Mouse (Mus musculus): Measurements from ENCODE around the gene Itpk1. TPM values are rescaled to one million over a fixed set of nuclear protein-coding genes. Genes with fewer than 3 reads are reported as not detected.

Itpk1 gene
- total RNA-seq, 1 experiment from 2014 or later: 20.7 TPM

DNA sequence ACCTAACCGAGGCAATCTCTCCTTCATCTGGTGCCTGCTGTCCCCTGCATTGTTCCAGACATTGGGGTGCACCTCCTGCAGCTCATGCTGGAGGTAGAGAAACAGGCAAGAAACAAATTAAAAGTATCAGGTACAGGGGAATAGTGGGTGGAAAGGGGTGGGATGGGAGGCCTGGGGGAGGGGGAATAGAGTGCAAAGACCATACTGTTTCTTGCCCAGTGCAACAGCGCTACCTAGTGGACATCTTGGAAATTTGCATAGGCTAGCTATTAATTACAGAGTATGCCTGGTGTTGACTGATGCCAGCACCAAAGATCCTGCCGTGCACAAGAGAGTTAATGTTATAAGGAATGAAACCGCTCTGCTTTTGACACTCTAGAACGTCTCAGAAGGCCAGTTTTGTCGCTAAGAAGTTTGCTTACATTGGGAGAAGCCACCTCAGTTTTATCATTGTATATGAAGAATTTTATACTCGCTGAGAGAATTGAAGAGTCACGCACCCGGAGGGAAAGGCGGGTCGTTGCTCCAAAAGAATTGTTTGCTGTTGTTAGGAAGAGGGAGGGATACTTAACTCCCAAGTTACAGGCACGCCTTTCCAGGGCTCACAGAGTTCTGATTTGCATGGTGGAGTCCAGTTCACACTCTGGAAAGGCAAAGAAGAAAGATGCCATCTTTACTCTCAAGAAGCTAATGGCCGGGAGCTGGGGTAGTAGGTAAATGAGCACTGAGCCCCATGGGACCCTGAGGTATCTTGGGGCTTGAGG is 15.0 kb upstream of the Itpk1 start:
- ATAC-seq (replicated peaks in 1 of 2; ENCODE audit: insufficient read depth in 1 of 2, low FRiP score in 2 of 2, low TSS enrichment in 1 of 2, low read depth in 1 of 2, poor library complexity in 2 of 2, severe bottlenecking in 2 of 2): peak; percentile 72 to 73

DNA sequence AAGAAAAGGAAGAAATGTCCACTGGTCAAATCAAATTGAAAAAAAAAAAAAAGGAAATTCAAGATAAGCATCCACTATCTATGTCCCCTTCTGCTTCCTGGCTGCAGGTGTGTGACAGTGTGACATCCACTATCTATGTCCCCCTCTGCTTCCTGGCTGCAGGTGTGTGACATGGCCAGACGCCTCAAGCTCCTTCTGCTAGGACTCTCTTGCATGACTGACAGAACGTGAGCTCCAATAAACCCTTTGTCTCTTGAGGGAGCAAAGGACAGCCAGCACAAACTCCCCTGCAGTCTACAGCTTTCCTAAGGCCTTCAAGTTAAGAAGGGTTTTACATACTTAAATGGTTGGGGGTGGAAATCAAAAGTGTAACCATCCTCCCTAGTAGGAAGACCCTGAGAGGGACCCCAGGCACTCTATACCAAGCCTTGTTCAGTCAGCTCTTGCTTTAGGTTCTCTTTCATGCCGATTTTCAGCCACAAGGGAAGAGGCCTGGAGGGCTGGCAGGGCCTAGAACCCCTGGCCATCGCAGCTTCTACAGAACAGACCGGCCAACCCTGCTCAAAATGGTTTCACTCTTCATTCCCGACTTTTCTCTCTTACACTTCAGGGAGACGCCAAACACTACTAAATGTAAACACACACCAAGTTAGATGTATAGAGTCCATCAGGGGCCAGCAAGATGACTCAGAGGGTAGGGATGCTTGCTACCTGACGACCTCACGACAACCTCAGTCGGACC is 10.1 kb upstream of the Itpk1 start:
- no peak for ATAC-seq (replicated peaks in 1 of 2; ENCODE audit: insufficient read depth in 1 of 2, low FRiP score in 2 of 2, low TSS enrichment in 1 of 2, low read depth in 1 of 2, poor library complexity in 2 of 2, severe bottlenecking in 2 of 2)

DNA sequence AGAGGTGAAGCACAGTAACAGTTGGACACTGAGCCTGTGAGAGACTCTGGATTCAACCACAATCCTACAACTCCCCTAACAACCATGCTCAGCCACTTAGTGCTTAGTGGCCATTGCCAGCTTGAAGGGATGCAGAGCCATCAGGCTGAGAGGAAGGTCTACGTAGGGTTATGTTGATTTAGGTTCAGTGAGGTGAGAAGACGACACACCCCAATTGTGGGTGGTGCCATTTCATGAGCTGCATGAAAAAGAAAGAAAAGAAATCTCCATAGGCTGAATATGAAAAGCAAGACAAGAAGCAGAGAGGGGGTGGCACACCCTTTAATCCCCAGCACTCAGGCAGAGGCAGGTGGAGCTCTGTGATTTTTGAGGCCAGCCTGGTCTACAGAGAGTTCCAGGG is 9.4 kb upstream of the Itpk1 start:
- no peak for ATAC-seq (replicated peaks in 1 of 2; ENCODE audit: insufficient read depth in 1 of 2, low FRiP score in 2 of 2, low TSS enrichment in 1 of 2, low read depth in 1 of 2, poor library complexity in 2 of 2, severe bottlenecking in 2 of 2)

DNA sequence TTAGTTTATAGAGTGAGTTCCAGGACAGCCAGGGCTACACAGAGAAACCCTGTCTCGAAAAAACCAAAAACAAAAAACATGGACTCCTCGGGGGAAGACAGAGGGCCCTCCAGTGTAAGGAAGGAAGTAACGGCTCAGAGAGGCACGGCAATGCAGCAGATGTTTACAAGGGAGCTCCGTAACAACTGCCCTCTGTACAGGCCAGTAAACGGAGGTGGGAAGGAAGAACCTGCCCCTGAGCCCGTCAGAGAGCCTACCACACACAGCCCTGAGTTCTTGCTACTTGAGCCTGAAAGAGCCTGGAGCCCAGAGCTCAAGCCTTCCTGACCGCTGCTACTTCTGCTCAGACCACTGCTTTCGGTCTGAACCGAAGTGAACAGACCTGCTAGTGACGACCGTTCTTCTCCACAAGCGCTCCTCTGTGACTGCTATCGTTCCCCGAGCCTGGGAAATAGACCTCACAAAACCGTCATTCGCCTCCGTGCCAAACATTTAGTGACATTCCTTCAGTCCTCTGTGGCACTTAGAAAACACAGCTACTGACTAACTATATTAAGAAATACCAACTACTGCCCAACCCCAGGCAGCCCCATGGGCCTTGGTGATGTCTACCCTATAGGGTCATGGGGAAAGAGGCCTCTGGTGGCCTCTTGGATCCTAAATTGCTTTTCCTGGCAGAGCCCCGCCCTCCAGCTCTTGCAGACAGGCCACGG is 8.6 kb upstream of the Itpk1 start:
- peak in 1 of 2 experiments; percentile 53; a peak in 2 of 4 replicates for ATAC-seq (replicated peaks in 1 of 2; ENCODE audit: insufficient read depth in 1 of 2, low FRiP score in 2 of 2, low TSS enrichment in 1 of 2, low read depth in 1 of 2, poor library complexity in 2 of 2, severe bottlenecking in 2 of 2)

DNA sequence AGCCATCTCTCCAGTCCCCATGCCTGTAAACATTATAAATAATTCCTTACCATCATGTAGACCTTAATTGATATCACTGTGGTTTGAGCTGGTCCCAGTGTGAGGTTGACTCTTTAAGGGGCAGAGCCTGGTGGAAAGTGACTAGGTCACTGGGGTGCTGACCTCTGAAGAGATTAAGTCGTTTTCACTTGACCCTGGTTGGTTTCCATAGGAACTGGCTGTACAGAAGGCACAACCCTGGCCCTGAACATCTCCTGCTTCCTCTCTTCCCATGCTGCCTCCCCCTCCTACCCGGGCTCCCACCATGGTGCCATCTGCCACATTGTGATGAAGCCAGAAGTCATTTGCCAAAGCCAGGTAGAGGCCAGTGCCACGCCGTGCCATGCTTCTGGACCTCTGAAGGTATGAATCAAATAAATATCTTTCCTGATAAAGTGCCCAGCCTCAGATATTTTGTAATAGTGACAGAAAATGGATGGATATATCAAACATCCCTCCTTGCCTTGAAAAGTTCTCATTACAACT is 6.2 kb upstream of the Itpk1 start:
- ATAC-seq (replicated peaks in 1 of 2; ENCODE audit: insufficient read depth in 1 of 2, low FRiP score in 2 of 2, low TSS enrichment in 1 of 2, low read depth in 1 of 2, poor library complexity in 2 of 2, severe bottlenecking in 2 of 2): no peak

DNA sequence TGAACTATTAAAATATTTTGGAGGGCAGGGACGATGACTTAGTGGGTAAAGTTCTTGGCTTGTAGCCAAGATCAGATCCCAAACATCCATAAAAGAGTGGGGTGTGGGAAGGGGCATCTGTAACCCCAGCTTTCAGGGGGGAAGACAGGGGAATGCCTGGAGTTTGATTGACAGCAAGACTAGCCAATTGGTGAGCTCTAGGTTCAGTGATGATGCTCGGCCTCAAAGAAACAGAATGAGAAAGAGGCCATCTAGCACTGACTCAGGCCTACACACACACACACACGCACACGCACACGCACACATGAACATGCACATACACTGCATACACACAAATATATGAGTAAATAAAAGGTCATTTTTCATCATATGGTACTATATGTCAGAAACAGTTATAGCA is 5.2 kb upstream of the Itpk1 start:
- no peak for ATAC-seq (replicated peaks in 1 of 2; ENCODE audit: insufficient read depth in 1 of 2, low FRiP score in 2 of 2, low TSS enrichment in 1 of 2, low read depth in 1 of 2, poor library complexity in 2 of 2, severe bottlenecking in 2 of 2)

DNA sequence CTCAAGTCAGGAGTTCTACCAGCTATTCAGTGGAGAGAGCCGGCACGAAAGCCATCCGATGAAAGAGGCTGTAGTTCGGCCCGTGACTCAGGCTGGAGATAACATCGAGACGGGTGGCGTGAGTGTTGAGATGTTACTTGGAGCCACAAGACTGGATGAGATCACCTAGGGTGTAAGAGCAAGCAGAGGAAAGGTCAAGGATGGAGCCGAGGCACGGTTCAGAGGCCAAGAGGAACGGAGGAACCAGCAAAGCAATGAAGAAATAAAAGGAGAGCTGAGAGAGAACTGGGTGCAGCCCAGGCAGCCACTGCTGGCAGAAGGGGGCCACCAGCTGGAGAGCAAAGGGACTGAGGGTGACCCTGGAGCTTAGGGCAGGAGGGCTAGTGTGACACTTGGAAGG is 3.5 kb upstream of the Itpk1 start:
- ATAC-seq (replicated peaks in 1 of 2; ENCODE audit: insufficient read depth in 1 of 2, low FRiP score in 2 of 2, low TSS enrichment in 1 of 2, low read depth in 1 of 2, poor library complexity in 2 of 2, severe bottlenecking in 2 of 2): no peak

DNA sequence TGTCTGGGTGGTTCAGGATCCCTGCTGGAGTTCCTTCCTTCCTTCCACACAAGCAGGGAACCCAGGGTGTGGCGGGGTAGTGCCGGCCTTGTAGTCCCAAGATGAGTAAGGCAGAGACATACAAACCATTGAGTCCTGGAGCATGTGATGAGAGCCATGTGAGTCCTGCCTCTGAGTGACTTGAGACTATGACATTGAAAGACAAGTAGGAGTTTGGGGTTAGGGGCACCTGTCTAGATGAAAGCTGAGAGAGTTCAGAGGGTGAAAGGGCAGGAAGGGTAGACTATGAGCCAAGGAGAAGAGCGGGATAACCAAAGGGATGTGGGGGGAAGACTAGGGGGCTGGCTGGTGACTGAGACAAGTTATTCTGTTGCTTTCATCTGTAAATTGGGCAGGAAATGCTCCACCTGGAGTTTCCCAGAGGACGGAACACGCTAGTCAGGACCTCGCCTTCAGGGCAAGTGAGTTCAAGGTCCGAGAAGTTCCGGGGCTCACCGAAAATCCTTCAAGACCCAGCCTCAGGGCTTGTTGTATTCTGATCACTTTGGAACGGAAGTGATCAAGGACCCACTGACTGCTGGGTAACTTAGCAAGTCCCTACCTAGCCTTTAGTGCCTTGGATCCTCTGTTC is 2.2 kb upstream of the Itpk1 start:
- ATAC-seq (replicated peaks in 1 of 2; ENCODE audit: insufficient read depth in 1 of 2, low FRiP score in 2 of 2, low TSS enrichment in 1 of 2, low read depth in 1 of 2, poor library complexity in 2 of 2, severe bottlenecking in 2 of 2): no peak

DNA sequence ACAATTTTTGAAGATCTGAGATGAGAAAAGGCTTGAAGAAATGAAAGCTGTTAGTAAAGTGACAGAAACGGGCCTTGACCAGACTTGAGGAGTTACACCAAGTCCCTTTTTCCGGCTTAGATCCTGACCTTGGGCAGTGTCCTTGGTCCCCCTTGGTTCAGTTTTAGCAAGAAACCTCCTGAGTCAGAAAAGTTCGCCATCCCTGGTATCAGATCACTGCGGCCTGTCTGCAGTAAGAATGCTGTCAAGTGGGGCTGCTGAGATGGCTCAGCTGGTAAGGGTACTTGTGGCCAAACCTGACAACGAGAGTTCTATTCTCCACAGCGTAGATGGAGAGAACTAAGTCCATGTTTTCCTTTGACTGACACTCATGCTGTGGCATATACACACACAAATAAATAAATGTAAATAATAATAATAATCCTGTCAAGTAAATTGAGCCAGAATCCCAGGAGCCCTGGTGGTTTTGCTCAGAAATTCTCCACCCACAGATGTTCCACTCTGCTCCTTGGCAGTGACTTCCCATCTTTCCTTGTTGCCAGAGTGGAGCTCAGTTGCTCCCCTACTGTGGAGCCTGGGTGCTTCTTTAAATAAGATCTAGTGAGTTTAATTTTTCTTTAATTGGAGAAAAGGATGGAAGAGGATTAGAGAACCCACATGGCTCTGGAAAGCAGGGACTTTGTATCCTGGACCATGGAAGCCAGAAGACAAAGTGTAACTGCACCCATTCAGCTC is 1.3 kb upstream of the Itpk1 start:
- no peak for ATAC-seq (replicated peaks in 1 of 2; ENCODE audit: insufficient read depth in 1 of 2, low FRiP score in 2 of 2, low TSS enrichment in 1 of 2, low read depth in 1 of 2, poor library complexity in 2 of 2, severe bottlenecking in 2 of 2)

DNA sequence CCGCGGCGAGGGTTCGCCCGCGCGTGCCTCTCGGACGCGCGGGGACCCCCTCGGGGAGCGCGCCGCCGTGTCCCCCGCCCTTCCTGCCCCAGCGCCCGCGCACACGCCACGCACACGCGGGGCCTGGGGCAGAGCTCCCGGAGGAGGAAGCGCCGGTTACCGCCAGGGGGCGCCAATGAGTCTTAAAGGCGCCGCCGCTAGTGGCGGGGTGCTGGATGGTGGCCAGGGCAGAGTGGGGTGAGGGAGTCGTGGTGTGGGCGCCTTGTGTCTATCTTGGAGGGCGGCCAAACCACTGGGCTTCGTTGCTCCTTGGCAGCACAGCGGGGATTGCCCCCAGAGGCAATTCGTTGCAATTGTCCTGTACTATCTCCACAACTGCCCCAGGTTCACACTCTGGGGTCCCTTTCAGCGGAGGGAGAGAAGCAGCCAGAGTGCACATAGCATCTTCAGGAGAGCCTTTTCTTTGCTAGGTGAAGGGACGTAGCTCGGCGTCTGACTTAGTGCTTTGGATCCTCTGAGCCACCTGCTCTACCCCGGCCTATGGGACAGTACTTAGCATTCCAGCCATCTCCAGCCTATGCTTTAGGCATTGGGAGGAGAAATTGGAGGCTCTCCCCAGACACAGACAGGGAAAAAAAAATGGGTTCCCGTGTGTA is 614 bp upstream of the Itpk1 start:
- peak; percentile 72 to 80 for ATAC-seq (replicated peaks in 1 of 2; ENCODE audit: insufficient read depth in 1 of 2, low FRiP score in 2 of 2, low TSS enrichment in 1 of 2, low read depth in 1 of 2, poor library complexity in 2 of 2, severe bottlenecking in 2 of 2)

DNA sequence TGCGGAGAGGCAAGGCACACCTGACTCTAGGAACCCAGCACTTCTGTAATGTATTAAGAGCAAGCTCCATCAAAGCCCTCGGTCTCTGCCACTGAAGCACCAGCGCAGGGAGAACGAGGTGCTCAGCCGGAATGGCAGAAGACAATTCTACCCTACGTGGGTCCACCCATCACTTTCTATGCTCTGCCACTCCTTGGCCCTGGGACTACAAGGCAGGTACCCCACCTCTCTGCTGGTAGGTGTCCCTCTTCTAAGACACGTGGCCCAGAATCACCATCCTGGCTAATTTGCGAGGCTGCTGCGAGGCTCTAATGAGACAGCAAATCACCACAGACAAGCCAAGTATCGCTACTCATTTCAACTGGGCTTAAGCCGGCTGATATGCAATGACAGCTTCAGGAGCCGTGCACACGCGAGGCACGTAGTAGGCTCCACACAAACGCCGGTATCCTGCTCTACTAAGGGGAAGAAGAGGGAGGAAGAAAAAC is 765 bp downstream of the Itpk1 start:
- peak in 1 of 2 experiments; percentile 3; a peak in 1 of 4 replicates for ATAC-seq (replicated peaks in 1 of 2; ENCODE audit: insufficient read depth in 1 of 2, low FRiP score in 2 of 2, low TSS enrichment in 1 of 2, low read depth in 1 of 2, poor library complexity in 2 of 2, severe bottlenecking in 2 of 2)

DNA sequence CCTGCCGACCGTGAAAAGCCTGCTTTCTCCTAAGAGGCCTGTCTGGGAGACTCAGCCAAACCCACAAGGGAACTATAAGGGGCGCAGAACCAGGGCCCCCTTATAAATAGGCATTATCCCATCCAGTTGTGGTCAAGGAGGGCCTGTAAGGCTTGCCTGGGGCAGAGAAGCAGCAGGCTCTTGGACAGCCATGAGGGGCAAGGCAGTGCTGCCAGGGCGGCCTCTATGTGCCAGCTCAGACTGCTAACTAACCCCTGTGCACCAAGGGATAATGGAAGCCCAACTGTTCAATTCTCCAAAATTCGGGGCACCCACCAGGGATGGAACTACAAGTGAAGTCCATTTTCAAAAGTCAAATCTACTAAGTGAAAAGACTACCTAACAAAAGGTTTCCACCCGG is 1.3 kb downstream of the Itpk1 start:
- no peak for ATAC-seq (replicated peaks in 1 of 2; ENCODE audit: insufficient read depth in 1 of 2, low FRiP score in 2 of 2, low TSS enrichment in 1 of 2, low read depth in 1 of 2, poor library complexity in 2 of 2, severe bottlenecking in 2 of 2)

DNA sequence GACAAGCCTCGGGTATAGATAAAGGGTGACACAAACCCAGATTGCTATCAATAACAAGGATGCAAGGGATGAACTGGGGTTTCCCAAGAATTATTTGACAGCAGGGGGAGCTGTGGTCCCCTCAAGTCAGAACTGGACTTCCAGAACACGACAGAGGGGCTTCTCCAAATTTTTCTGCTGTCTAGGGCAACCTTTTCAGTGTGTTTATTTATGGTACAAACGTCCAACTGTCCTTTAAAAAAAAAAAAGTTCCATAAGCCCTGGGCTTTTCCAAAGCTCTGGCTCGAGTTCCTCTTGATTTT is 1.7 kb downstream of the Itpk1 start:
- ATAC-seq (replicated peaks in 1 of 2; ENCODE audit: insufficient read depth in 1 of 2, low FRiP score in 2 of 2, low TSS enrichment in 1 of 2, low read depth in 1 of 2, poor library complexity in 2 of 2, severe bottlenecking in 2 of 2): no peak

DNA sequence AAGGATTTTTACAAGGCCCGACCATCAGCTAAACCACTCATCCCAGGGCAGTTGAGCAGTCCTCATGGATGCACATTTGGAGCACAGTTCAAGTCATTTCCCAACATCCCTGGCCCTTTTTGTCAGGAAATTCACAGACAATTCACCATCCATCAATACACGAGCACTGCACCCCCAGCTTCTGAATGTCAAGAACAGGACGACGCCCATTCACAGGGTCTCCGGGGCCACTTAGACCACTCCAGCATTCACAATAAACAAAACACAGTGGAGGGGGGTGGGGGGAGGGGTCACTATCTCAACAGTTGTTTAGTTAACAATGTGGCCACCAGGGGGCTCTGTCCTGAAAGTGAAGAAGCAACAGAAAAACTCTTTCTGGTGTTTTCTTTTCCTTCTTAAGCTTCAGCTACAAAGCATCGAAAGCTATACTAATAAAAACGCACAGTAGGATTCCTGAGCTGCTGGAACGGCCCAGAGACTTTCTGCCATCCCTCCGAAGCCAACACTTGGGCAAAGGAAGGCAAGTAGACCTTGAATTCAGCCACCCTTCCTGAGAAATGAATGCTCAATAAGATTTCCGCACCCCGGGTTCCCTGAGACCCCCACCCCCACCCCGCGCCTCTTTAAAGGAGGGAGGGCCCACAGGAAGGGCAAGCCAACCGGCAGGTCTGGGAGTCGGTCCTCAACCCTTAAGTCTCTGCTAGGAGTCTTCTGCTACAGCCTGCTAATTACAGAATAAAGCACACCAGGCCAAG is 2.2 kb downstream of the Itpk1 start:
- no peak for ATAC-seq (replicated peaks in 1 of 2; ENCODE audit: insufficient read depth in 1 of 2, low FRiP score in 2 of 2, low TSS enrichment in 1 of 2, low read depth in 1 of 2, poor library complexity in 2 of 2, severe bottlenecking in 2 of 2)

DNA sequence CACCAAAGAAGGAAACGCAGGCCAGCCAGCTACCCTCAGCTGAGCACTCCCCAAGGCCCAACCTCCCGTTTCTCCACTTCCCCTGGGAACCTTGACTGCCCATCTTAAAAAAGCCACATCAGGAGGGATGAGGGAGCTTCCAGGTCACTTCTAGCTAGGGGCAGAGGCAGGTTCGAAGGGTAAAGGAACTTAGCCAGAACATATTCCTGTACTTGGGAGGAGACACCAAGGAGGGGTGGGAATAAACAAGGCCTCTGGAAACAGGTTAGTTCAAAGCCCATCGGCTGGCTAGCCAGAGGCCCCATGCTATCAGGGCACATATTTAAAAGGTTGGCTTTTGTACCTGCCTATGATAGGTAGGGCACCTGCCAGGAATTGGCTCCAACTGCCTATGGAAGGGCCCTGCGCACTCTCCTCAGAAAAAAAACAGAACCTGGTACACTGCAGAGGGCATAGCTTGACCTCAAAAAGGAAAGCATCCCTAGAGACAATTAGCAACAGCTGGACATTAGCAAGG is 3.0 kb downstream of the Itpk1 start:
- no peak for ATAC-seq (replicated peaks in 1 of 2; ENCODE audit: insufficient read depth in 1 of 2, low FRiP score in 2 of 2, low TSS enrichment in 1 of 2, low read depth in 1 of 2, poor library complexity in 2 of 2, severe bottlenecking in 2 of 2)

DNA sequence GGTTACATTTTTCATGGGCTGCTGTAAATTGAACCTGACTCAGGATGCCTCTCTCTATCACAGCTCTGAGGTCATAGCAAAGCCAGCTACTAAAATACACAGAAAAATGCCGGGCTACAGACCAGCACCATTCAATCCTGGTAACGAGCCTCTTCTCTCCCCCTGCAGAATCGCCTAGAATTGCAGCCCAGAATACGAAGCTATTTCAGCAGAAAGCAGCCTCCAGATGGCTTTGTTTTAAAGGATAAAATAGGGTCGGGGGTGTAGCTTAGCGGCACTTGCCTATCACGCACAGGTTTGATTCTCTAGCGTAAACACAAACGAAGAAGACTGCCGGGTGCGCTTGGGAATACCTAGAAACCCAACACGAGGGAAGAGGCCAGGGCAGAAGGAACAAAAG is 4.3 kb downstream of the Itpk1 start:
- ATAC-seq (replicated peaks in 1 of 2; ENCODE audit: insufficient read depth in 1 of 2, low FRiP score in 2 of 2, low TSS enrichment in 1 of 2, low read depth in 1 of 2, poor library complexity in 2 of 2, severe bottlenecking in 2 of 2): no peak

Measured in hematopoietic stem cell, adult 5-6 weeks (primary cell).